Mouse (Mus musculus): ENCODE measurements around the gene Drd5.

Gene Drd5

GRCm38 (mm10) chr5:38350351-38350929 lies 31.3 kb downstream of the Drd5 start:
- DNase-seq (ENCODE audit: low spot score in 2 of 2) = no peak

- no peak for DNase-seq (ENCODE audit: low spot score in 2 of 2)
Observed at GRCm38 (mm10) chr5:38356927-38357326, 37.8 kb downstream of the Drd5 start.

GRCm38 (mm10) chr5:38359716-38360115 lies 40.5 kb downstream of the Drd5 start:
- DNase-seq (ENCODE audit: low spot score in 2 of 2) = no peak

- DNase-seq (ENCODE audit: low spot score in 2 of 2) = no peak
Observed at GRCm38 (mm10) chr5:38364396-38364795, 45.2 kb downstream of the Drd5 start.

- no peak for DNase-seq (ENCODE audit: low spot score in 2 of 2)
Observed at GRCm38 (mm10) chr5:38365521-38365920, 46.4 kb downstream of the Drd5 start.

- peak in 1 of 2 experiments; percentile 12 for DNase-seq (ENCODE audit: low spot score in 2 of 2)
Observed at GRCm38 (mm10) chr5:38366650-38367470, 47.7 kb downstream of the Drd5 start.

- DNase-seq (ENCODE audit: low spot score in 2 of 2) = no peak
Observed at GRCm38 (mm10) chr5:38371308-38371707, 52.1 kb downstream of the Drd5 start.

All from urinary bladder, adult 18-20 months (tissue).